Mouse (Mus musculus) retina, postnatal 1 day (tissue): ENCODE data around the gene Ogfod2.

Experiments used
- DNase-seq: peaks from one replicate; pipeline ENCODE4 v3.0.0-alpha.2; 2012

Gene Ogfod2

DNA sequence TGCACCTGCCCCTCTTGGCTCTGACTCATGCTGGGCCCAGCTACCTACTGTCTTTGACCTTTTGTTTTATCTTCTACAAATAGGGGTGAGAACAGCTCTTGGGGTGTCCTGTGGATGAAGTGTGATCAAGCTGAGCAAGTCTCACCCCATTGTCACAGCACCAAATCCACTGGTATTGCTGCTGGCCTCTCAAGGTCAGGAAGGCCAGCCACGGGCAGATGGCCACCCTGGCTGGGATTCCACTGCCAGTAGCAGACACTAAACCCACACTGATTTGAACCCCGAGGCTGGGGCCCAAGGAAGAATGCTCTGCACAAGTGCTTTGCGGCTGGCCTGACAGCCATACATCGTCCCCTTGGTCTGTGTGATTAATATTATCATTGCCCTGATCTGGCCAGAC is 46.2 kb downstream of the Ogfod2 start:
- no peak for DNase-seq

DNA sequence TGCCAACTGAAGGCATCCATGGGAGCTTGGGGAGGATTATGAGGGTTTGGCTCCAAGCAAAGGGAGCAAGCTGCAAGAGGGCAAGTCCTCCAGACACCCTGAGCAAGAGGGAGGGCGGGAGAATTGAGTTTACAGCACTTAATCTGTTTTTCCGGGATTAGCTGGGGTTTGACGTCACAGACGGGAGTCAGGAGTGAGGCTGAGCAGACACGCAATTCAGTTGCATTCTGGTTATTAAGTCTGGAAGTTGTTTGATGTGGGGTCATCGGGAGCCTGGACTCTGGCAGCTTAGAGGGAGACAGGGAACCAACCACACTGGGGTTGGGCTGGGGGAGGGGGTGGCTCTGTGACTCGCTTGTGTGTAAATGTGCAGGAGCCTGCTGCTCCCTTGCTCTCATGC is 47.4 kb downstream of the Ogfod2 start:
- peak; percentile 61 for DNase-seq

DNA sequence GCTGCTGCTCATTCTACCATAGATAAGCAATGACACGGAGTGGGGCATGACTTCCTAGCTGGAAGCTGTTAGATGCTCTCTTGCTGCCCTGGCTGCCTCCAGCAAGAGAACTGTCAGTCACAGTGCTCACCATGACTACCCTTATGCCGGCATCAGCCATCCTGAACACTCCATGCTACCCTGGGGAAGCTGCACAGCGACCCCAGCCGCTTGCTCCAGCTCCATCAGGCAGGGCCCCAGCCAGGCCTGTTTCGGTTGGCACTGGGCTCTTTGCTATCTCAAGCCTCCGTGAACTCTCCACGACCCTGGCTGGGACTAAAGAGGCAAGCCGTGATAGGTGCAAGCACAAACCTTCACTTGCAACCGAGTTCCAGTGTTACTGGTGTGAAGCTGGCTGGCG is 49.7 kb downstream of the Ogfod2 start:
- DNase-seq, result peak; percentile 84

- peak; percentile 91 for DNase-seq
Observed at GRCm38 (mm10) chr5:124162577-124162976, 50.5 kb downstream of the Ogfod2 start.

GRCm38 (mm10) chr5:124163445-124163844 is 51.3 kb downstream of the Ogfod2 start:
- no peak for DNase-seq
